Mouse (Mus musculus): ENCODE results near the gene Gata2. TPM values are rescaled to one million over a fixed set of nuclear protein-coding genes. Genes with fewer than 3 reads are reported as not detected.

The Gata2 gene
- polyA plus RNA-seq (2014; fragmentation: Illumina TruSeq; extraction: RNeasy Lipid Tissue Mini Kit (QIAGEN cat#74804); ENCODE audit: low read depth, low replicate concordance): 13.1 TPM

GRCm38 (mm10) chr6:88193433-88194052 lies at the start of gene Gata2:
TSS of gene Gata2 (plus strand) at chr6:88193891.

GRCm38 (mm10) chr6:88221968-88222367 lies 28.3 kb downstream of the Gata2 start, which contains the start of gene Dnajb8:
TSS of gene Dnajb8 (plus strand) at chr6:88222268.

Other genes starting within 250 kb of the Gata2 start
- 7.9 TPM for gene H1fx, start 212.3 kb upstream of the Gata2 start, polyA plus RNA-seq (2014; fragmentation: Illumina TruSeq; extraction: RNeasy Lipid Tissue Mini Kit (QIAGEN cat#74804); ENCODE audit: low read depth, low replicate concordance)
- 258 TPM for gene Rab7, start 148.6 kb upstream of the Gata2 start, polyA plus RNA-seq (2014; fragmentation: Illumina TruSeq; extraction: RNeasy Lipid Tissue Mini Kit (QIAGEN cat#74804); ENCODE audit: low read depth, low replicate concordance)
- 210 TPM for gene Rpn1, start 109.4 kb upstream of the Gata2 start, polyA plus RNA-seq (2014; fragmentation: Illumina TruSeq; extraction: RNeasy Lipid Tissue Mini Kit (QIAGEN cat#74804); ENCODE audit: low read depth, low replicate concordance)
- gene Dnajb8, start 28.4 kb downstream of the Gata2 start, polyA plus RNA-seq (2014; fragmentation: Illumina TruSeq; extraction: RNeasy Lipid Tissue Mini Kit (QIAGEN cat#74804); ENCODE audit: low read depth, low replicate concordance): 19.8 TPM